Mouse (Mus musculus): Measurements from ENCODE around the gene Arhgef2. TPM values are rescaled to one million over a fixed set of nuclear protein-coding genes. Genes with fewer than 3 reads are reported as not detected.

Gene Arhgef2
- total RNA-seq, 2 experiments from 2014 or later, result 15.2 to 18.1 TPM

DNA sequence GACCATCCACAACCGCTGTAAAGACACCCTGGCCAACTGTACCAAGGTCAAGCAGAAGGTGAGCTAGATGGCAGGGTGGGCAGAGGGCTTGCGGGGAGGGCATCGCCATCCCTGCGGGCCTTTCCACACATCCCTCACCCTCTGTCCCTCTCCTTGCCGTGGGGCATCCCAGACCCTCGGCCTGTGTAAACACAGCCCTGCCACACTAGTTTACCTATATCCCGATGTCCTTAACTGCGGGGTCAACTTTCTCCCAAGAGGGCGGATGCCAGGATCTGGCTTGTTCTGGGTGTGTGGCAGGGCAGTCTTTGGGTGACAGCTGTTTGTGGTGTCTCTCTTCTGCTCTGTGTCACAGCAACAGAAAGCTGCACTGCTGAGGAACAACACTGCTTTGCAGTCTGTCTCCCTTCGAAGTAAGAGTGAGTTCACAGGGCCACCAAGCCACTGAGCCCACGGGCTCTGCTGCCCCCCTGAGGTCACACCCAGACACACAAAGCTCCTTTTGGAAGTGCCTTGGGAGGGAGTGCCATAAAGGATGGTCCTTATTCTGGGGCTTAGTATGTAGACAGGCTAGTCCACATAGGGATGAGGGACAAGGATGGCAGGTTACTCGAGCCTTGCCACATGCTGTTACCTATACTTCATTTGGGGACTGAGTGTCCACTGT, 26.3 kb downstream of the Arhgef2 start:
- ATAC-seq (replicated peaks; ENCODE audit: low FRiP score, poor library complexity, severe bottlenecking), result no peak

- ATAC-seq (replicated peaks; ENCODE audit: low FRiP score, poor library complexity, severe bottlenecking), result no peak
Measured at GRCm38 (mm10) chr3:88633056-88633455, 27.3 kb downstream of the Arhgef2 start.

DNA sequence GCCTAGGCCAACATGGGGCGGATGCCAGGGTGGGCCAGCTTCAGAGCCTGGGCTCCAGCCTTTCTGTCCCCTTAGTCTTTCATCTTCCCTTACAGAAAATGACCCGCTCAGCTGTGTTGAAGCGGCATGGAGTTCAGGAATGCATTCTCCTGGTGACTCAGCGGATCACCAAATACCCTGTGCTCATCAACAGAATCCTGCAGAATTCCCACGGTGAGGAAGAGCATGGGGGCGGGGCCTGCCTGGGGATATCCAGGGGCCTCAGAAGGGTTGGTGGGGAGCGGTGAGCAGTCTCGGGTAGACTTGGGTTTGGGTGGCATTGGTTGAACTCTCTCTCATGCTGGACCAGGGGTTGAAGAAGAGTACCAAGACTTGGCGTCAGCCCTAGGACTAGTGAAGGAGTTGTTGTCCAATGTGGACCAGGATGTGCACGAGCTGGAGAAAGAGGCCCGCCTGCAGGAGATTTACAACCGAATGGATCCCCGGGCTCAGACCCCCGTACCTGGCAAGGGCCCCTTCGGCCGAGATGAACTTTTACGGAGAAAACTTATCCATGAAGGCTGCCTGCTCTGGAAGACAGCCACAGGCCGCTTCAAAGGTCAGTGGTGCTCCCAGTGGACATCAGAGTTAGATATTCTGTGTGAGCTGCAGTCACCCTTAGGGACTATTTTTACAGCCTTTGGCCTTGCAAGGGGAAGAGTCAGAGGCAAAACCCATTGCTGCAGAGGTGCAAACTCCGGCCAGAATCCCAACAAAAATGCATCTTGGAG, 29.9 kb downstream of the Arhgef2 start:
- ATAC-seq (replicated peaks; ENCODE audit: low FRiP score, poor library complexity, severe bottlenecking), result no peak

GRCm38 (mm10) chr3:88636555-88636986, 30.8 kb downstream of the Arhgef2 start:
- no peak for ATAC-seq (replicated peaks; ENCODE audit: low FRiP score, poor library complexity, severe bottlenecking)

DNA sequence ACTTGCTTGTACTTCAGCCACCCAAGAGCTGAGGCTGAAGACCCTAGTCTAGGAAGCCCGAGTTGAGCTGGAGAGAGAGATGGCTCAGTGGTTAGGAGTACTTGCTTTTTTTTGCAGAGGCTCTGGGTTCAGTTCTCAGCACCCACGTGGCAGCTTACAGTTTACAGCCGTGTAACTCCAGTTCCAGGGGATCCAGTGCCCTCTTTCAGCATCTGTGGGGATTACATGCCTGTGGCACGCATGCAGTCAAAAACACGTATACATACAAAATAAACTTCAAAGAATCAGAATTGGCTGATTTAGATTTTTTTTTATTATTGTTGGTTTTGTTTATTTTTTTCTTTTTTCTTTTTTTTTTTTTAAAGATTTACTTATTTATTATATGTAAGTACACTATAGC, 31.4 kb downstream of the Arhgef2 start:
- ATAC-seq (replicated peaks; ENCODE audit: low FRiP score, poor library complexity, severe bottlenecking), result no peak

- ATAC-seq (replicated peaks; ENCODE audit: low FRiP score, poor library complexity, severe bottlenecking), result no peak
Measured at GRCm38 (mm10) chr3:88639239-88639638, 33.5 kb downstream of the Arhgef2 start.

DNA sequence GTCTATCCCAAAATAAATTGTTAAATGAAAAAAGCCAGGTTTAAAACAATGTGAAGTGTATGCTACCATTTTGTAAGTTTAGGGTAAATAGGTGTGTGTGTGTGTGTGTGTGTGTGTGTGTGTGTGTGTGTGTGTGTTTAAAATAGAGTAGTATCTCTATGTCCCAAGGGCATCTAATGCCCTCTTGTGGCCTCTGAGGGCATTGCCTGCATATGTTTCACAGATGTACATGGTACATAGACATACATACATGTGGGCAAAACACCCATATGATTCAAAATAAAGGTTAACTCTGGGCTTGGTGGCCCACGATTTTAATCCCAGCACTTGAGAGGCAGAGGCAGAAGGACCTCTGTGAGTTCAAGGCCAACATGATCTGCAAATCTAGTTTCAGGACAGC, 34.9 kb downstream of the Arhgef2 start:
- ATAC-seq (replicated peaks; ENCODE audit: low FRiP score, poor library complexity, severe bottlenecking), result peak; percentile 79

DNA sequence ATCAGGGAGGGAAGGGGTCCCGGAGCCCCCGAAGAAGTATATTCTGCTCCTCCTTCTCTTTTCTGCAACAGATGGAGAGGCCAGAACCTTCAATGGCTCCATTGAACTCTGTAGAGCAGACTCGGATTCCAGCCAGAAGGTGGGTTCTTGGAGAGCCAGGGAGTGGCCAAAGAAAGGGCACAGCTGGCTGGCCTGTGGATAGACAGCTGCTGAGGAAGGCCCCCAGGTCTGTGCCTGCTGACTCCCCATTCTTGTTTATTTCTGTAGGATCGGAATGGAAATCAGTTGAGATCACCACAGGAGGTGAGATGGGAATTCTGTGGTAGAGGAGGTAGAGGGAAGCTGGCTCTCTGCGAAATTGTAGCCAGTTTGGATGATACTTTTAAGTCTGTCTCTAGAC, 37.3 kb downstream of the Arhgef2 start:
- no peak for ATAC-seq (replicated peaks; ENCODE audit: low FRiP score, poor library complexity, severe bottlenecking)

- no peak for ATAC-seq (replicated peaks; ENCODE audit: low FRiP score, poor library complexity, severe bottlenecking)
Measured at GRCm38 (mm10) chr3:88645937-88646336, 40.2 kb downstream of the Arhgef2 start.

GRCm38 (mm10) chr3:88646426-88646995, 40.7 kb downstream of the Arhgef2 start:
- no peak for ATAC-seq (replicated peaks; ENCODE audit: low FRiP score, poor library complexity, severe bottlenecking)

GRCm38 (mm10) chr3:88647076-88647475, 41.3 kb downstream of the Arhgef2 start:
- no peak for ATAC-seq (replicated peaks; ENCODE audit: low FRiP score, poor library complexity, severe bottlenecking)

GRCm38 (mm10) chr3:88647779-88648413, 42.1 kb downstream of the Arhgef2 start:
- no peak for ATAC-seq (replicated peaks; ENCODE audit: low FRiP score, poor library complexity, severe bottlenecking)

DNA sequence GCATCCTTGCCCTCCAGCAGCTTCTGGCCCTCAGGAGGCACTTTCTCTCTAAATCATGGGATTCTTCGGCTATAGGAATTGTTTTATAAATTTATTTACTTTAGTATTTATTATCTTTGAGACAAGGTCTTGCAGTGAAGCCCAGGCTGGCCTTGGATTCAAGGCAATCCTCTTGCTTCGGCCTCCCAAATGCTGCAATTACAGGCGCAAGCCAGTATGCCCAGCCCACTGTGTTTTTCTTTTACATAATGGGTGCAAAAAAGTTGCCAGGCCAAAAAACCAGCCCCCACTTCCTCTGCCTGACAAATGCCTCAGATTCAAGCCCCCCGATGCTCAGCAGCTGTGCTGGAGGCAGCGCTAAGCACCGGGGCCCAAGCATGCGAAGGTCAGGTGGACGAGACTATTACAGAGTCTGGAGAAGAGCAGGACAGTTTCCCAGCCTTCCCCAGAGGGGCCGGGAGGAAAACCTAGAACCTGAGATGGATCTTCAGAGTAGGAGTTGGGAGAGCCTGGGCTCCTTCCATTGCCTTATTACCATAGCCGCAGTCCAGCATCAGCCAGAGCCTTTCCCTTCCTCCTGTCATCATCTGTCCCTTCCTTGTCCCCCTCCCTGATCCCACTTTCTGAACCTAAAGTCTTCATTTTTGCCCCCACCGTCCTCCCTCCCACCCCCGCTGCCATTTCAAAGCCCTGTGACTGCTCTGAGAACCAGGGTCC, 42.8 kb downstream of the Arhgef2 start:
- no peak for ATAC-seq (replicated peaks; ENCODE audit: low FRiP score, poor library complexity, severe bottlenecking)

- no peak for ATAC-seq (replicated peaks; ENCODE audit: low FRiP score, poor library complexity, severe bottlenecking)
Measured at GRCm38 (mm10) chr3:88649186-88649585, 43.4 kb downstream of the Arhgef2 start.

DNA sequence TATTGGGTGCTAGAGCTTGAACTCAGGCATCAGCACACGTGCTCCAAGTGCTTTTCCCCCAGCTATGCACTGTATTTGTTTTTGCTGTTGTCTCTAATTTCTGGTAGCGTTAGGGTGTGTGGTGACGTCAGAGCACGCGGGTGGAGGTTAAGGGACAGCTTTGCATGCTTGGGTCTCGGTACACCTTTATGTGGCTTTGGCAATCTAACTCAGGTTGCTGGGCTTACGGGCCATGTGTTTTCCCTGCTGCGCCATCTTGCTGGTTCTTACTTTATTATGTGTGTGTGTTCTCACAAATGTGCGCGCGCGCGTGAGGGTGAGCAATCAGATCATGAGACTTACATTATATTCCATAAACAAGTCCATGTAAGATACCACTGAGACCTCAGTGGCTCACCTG, 44.2 kb downstream of the Arhgef2 start:
- ATAC-seq (replicated peaks; ENCODE audit: low FRiP score, poor library complexity, severe bottlenecking), result no peak

DNA sequence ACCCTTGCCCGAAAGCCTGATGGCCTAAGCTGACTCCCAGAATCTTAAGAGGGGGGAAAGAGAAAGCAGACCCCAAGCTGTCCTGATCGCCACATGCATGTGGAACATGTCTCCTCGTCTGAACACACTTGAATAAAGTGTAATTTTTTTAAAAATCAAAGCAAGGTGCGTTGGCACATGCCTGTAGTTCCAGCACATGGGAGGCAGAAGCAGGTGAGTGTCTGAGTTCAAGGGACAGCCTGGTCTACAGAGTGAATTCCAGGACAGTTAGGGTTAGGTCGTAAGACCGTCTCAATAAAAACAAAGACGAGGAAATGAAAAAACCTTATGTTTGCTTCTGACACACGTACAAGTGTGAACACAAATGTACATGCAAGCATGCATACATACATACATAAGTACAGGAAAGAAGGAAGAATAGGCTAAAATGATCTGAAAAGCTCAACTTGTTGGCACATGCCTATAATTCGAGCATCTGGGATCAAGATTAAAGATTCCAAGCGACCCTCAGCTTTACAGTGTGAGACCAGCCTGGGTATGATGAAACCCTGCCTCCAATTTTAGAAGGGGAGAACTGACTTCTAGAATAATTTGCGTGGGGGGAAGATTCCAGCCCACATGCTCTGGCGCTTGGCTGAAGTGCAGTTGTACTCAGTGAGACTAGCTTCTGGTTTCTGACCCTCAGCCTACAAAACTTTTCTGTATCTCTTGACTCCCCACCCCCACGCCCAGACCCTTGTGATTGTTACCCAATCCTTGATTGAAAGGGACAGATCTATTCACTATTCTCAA, 45.1 kb downstream of the Arhgef2 start:
- ATAC-seq (replicated peaks; ENCODE audit: low FRiP score, poor library complexity, severe bottlenecking), result no peak

- no peak for ATAC-seq (replicated peaks; ENCODE audit: low FRiP score, poor library complexity, severe bottlenecking)
Measured at GRCm38 (mm10) chr3:88651669-88652618, 46.2 kb downstream of the Arhgef2 start.

- no peak for ATAC-seq (replicated peaks; ENCODE audit: low FRiP score, poor library complexity, severe bottlenecking)
Measured at GRCm38 (mm10) chr3:88652846-88653515, 47.2 kb downstream of the Arhgef2 start, which contains the start of gene Rxfp4. TSS of gene Rxfp4 (minus strand) at chr3:88653142.

All from erythroblast, adult 5-6 weeks (primary cell).